Mouse (Mus musculus): ENCODE results near the gene Ly6c2. TPM values are rescaled to one million over a fixed set of nuclear protein-coding genes. Genes with fewer than 3 reads are reported as not detected.
"Not testable (repeated sequence)": the region's sequence is repeated elsewhere in the genome, so short reads cannot be mapped to it uniquely, and the experiment has no call there.

The Ly6c2 gene
- polyA plus RNA-seq (2012; rRNA removed) = 13.0 and 15.2 TPM in 2 replicates

- not testable (repeated sequence) for H3K27me3 ChIP-seq (ENCODE audit: control insufficient read depth, insufficient read depth, low read length); H3K36me3 ChIP-seq (ENCODE audit: control insufficient read depth, insufficient read depth, low read length); H3K27ac ChIP-seq (ENCODE audit: insufficient read depth, low read depth, low read length); H3K4me1 ChIP-seq (ENCODE audit: control insufficient read depth, insufficient read depth, insufficient read length, low read length); H3K4me3 ChIP-seq (ENCODE audit: low read depth, low read length)
- WGBS = 58% methylated on average over 1 of the region's 1 CpGs
Measured at GRCm38 (mm10) chr15:75111861-75112630, at the start of gene Ly6c2. Ly6c2 (minus strand) TSS chr15:75111970.

DNA sequence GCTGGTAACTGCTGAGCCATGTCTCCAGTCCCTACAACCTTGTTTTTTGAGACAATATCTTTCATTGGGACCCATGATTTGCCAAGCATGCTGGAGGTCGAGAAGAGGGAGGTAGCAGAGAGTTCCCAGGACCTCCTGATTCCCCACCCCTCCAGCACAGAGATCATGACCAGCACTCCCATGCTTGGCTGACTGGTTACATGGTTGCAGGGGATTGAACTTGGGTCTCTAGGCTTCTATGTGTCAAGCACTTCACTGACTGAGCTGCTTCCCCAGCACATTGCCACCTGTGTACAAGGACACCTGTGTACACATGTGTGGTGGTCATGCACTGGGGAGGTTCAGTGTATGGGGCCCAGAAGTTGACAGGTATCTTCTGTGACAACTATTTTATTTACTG lies 45.9 kb upstream of the Ly6c2 start:
- WGBS = 19% methylated on average over 1 of the region's 1 CpGs
- H3K36me3 ChIP-seq (ENCODE audit: control insufficient read depth, insufficient read depth, low read length) = no peaks in the 10 kb centered on the region
- no peaks in the 10 kb centered on the region for H3K4me1 ChIP-seq (ENCODE audit: control insufficient read depth, insufficient read depth, insufficient read length, low read length)
- H3K27ac ChIP-seq (ENCODE audit: insufficient read depth, low read depth, low read length) = no peak overlapping the region
- H3K4me3 ChIP-seq (ENCODE audit: low read depth, low read length) = no peak overlapping the region
- no peaks in the 10 kb centered on the region for H3K27me3 ChIP-seq (ENCODE audit: control insufficient read depth, insufficient read depth, low read length)
- TF ChIP-seq CTCF (IDR thresholded peaks at IDR 0.05; ENCODE audit: extremely low read depth, insufficient read length, insufficient replicate concordance, low read depth, low read length) = no peak
- TF ChIP-seq POLR2A (IDR thresholded peaks at IDR 0.05; ENCODE audit: low read depth, low read length) = no peak

DNA sequence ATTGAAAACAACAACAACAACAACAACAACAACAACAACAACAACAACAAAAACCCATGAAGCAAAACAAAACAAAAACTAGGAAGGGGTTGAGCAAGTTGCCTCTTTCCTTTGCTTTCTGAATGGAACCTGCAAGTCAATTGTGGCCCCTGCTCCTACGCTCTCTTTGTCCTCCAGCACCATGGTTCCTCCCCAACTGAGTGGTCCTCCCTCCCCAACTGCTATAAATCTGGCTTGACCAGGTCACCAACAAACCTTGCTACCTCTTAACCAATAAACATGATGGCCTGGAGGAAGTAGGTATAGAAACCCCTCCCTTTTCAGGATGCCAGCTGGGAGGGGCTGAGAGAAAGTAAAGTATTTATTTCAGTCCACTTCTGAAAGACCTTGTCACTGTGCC lies 43.2 kb upstream of the Ly6c2 start, which contains the start of gene Ly6g:
Gene Ly6g (plus strand): TSS at position 301 of the 400 bp plus-strand sequence.
- 100% methylated on average over 1 of the region's 1 CpGs for WGBS
- Histone ChIP-seq H3K4me3 (ENCODE audit: low read depth, low read length) (no peak within 1 kb of the TSS), H3K36me3 (ENCODE audit: control insufficient read depth, insufficient read depth, low read length) (no peaks in the 10 kb centered on the region), H3K4me1 (ENCODE audit: control insufficient read depth, insufficient read depth, insufficient read length, low read length) (no peaks in the 10 kb centered on the region), H3K27me3 (ENCODE audit: control insufficient read depth, insufficient read depth, low read length) (no peaks in the 10 kb centered on the region), H3K27ac (ENCODE audit: insufficient read depth, low read depth, low read length) (no peak within 1 kb of the TSS)
- TF ChIP-seq POLR2A (IDR thresholded peaks at IDR 0.05; ENCODE audit: low read depth, low read length) (no peak), CTCF (IDR thresholded peaks at IDR 0.05; ENCODE audit: extremely low read depth, insufficient read length, insufficient replicate concordance, low read depth, low read length) (no peak)

DNA sequence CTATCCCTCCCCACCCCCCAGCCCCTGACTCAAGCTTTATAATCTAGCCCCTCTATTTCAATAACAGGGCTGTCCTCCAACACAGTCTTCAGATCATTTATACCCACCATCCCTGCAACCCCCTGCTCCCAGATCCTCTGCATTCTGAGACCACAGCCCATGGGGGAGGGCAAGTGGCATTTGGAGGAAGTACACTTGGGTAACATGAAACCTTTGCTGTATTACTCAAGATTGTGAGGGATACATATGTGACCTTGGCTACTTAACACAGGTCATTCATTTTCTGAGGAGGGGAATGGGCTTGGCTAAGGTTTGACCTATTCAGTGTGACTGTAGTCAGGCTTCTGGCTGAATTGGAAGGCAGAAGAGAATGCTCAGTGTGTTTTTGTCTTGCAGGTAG lies 41.3 kb upstream of the Ly6c2 start:
- Histone ChIP-seq H3K27me3 (ENCODE audit: control insufficient read depth, insufficient read depth, low read length) (no peaks in the 10 kb centered on the region), H3K4me3 (ENCODE audit: low read depth, low read length) (no peak overlapping the region), H3K27ac (ENCODE audit: insufficient read depth, low read depth, low read length) (no peak overlapping the region), H3K36me3 (ENCODE audit: control insufficient read depth, insufficient read depth, low read length) (no peaks in the 10 kb centered on the region), H3K4me1 (ENCODE audit: control insufficient read depth, insufficient read depth, insufficient read length, low read length) (no peaks in the 10 kb centered on the region)
- TF ChIP-seq CTCF (IDR thresholded peaks at IDR 0.05; ENCODE audit: extremely low read depth, insufficient read length, insufficient replicate concordance, low read depth, low read length) (no peak), POLR2A (IDR thresholded peaks at IDR 0.05; ENCODE audit: low read depth, low read length) (no peak)

- no peak overlapping the region for H3K4me3 ChIP-seq (ENCODE audit: low read depth, low read length)
- no peak overlapping the region for H3K27ac ChIP-seq (ENCODE audit: insufficient read depth, low read depth, low read length)
- H3K36me3 ChIP-seq (ENCODE audit: control insufficient read depth, insufficient read depth, low read length) = no peaks in the 10 kb centered on the region
- 51% methylated on average over 3 of the region's 3 CpGs for WGBS
- TF ChIP-seq CTCF (IDR thresholded peaks at IDR 0.05; ENCODE audit: extremely low read depth, insufficient read length, insufficient replicate concordance, low read depth, low read length) (peak; percentile 57; the same call in 1 of the 2 replicates), POLR2A (IDR thresholded peaks at IDR 0.05; ENCODE audit: low read depth, low read length) (no peak)
- H3K4me1 ChIP-seq (ENCODE audit: control insufficient read depth, insufficient read depth, insufficient read length, low read length) = no peaks in the 10 kb centered on the region
- no peaks in the 10 kb centered on the region for H3K27me3 ChIP-seq (ENCODE audit: control insufficient read depth, insufficient read depth, low read length)
Measured at GRCm38 (mm10) chr15:75143735-75144134, 32.0 kb upstream of the Ly6c2 start.

DNA sequence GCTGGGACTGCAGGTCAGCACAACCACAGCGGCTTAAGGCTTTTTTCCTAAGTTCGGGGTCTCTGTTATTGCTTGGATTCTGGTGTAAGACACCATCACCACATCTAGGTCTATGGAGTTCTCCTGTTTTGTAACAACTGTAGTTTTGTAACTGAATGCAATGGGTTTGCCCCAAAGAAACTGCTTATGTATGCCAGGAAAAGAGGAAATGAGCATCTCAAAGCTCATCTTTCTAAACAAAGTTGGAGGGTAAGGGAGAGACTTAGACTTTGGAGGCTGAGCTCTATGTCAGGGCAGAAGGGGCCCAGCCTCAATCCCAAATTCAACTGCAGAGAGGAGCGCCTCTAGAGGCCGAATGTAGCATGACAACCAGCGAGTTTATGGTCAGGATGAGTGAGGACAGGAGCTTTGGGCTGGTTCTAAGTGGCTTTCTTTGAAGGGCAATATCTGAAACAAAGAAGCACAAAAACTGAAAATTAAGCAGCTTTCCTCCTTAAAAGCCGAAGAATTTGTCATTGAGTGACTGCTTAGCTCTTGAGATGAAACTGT lies 30.1 kb upstream of the Ly6c2 start:
- TF ChIP-seq CTCF (IDR thresholded peaks at IDR 0.05; ENCODE audit: extremely low read depth, insufficient read length, insufficient replicate concordance, low read depth, low read length) = peak; percentile 54; the same call in 1 of the 2 replicates
- not testable (repeated sequence) for H3K27ac ChIP-seq (ENCODE audit: insufficient read depth, low read depth, low read length); H3K36me3 ChIP-seq (ENCODE audit: control insufficient read depth, insufficient read depth, low read length); H3K4me1 ChIP-seq (ENCODE audit: control insufficient read depth, insufficient read depth, insufficient read length, low read length); H3K27me3 ChIP-seq (ENCODE audit: control insufficient read depth, insufficient read depth, low read length); H3K4me3 ChIP-seq (ENCODE audit: low read depth, low read length)
- 43% methylated on average over 6 of the region's 6 CpGs for WGBS

GRCm38 (mm10) chr15:75137739-75138138 lies 26.0 kb upstream of the Ly6c2 start:
- H3K4me3 ChIP-seq (ENCODE audit: low read depth, low read length); H3K27ac ChIP-seq (ENCODE audit: insufficient read depth, low read depth, low read length); H3K27me3 ChIP-seq (ENCODE audit: control insufficient read depth, insufficient read depth, low read length): not testable (repeated sequence)

DNA sequence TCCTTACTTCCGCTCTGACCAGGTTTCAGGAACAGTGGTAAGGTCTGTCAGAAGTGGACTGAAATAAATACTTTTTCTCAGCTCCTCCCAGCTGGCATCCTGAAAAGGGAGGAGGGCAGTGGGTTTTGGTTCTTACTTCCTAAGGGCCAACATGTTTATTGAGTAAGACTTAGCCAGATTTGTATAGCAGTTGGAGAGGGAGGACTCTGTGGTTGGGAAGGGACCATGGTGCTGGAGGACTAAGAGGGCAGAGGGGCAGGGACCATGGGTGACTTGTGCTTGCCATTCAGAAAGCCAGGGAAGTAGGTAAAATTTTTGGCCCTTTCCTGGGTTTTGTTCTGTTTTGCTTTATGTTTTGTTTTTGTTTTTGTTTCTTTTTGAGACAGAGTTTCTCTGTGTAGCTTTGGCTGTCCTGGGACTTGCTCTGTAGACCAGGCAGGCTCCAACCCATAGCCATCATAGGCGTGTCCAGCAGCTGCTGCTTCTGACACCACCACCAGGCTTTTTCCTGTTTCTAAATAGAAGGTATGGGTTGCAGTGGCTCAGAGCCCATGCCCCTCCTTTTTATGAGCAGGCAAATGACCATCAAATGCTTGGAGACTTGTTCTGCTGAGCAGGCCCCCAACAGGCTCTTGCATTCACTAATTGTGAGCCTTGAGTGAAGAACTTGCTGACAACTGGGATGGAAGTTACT lies 23.5 kb upstream of the Ly6c2 start:
- H3K36me3 ChIP-seq (ENCODE audit: control insufficient read depth, insufficient read depth, low read length); H3K27ac ChIP-seq (ENCODE audit: insufficient read depth, low read depth, low read length); H3K4me3 ChIP-seq (ENCODE audit: low read depth, low read length); H3K27me3 ChIP-seq (ENCODE audit: control insufficient read depth, insufficient read depth, low read length); H3K4me1 ChIP-seq (ENCODE audit: control insufficient read depth, insufficient read depth, insufficient read length, low read length): not testable (repeated sequence)
- 60% methylated on average over 2 of the region's 2 CpGs for WGBS

More at GRCm38 (mm10) chr15:75137739-75138138, 26.0 kb upstream of the Ly6c2 start:
- H3K4me1 ChIP-seq (ENCODE audit: control insufficient read depth, insufficient read depth, insufficient read length, low read length); H3K36me3 ChIP-seq (ENCODE audit: control insufficient read depth, insufficient read depth, low read length): not testable (repeated sequence)
- 52% methylated on average over 3 of the region's 3 CpGs for WGBS

GRCm38 (mm10) chr15:75132346-75132745 lies 20.6 kb upstream of the Ly6c2 start:
- not testable (repeated sequence) for H3K27ac ChIP-seq (ENCODE audit: insufficient read depth, low read depth, low read length); H3K27me3 ChIP-seq (ENCODE audit: control insufficient read depth, insufficient read depth, low read length); H3K36me3 ChIP-seq (ENCODE audit: control insufficient read depth, insufficient read depth, low read length); H3K4me3 ChIP-seq (ENCODE audit: low read depth, low read length); H3K4me1 ChIP-seq (ENCODE audit: control insufficient read depth, insufficient read depth, insufficient read length, low read length)
- 52% methylated on average over 2 of the region's 2 CpGs for WGBS

Measured in small intestine, adult 2 months (tissue).